Mouse (Mus musculus): ENCODE measurements around the gene Psma7. TPM values are rescaled to one million over a fixed set of nuclear protein-coding genes. Genes with fewer than 3 reads are reported as not detected.
A peak's percentile ranks its signal among the peaks of the same experiment; 100 is the strongest.

Psma7 gene
- polyA plus RNA-seq, 1 experiment, result 152 TPM

- TF ChIP-seq POLR2A (IDR thresholded peaks at IDR 0.05; ENCODE audit: low read depth, low read length) (no peak), CTCF (IDR thresholded peaks at IDR 0.05; ENCODE audit: extremely low read depth, insufficient read length, insufficient replicate concordance, low read depth, low read length) (no peak)
- 56% methylated on average over 5 of the region's 5 CpGs for WGBS
- Histone ChIP-seq H3K27me3 (ENCODE audit: control insufficient read depth, insufficient read depth, low read length) (no peaks in the 10 kb centered on the region), H3K27ac (ENCODE audit: insufficient read depth, low read depth, low read length) (peak overlapping the region; percentile 35; the same call in 1 of the 2 replicates), H3K4me3 (ENCODE audit: low read depth, low read length) (no peak overlapping the region), H3K4me1 (ENCODE audit: control insufficient read depth, insufficient read depth, insufficient read length, low read length) (peaks cover 11% of the 10 kb centered on the region; the same call in 1 of the 2 replicates), H3K36me3 (ENCODE audit: control insufficient read depth, insufficient read depth, low read length) (no peaks in the 10 kb centered on the region)
These were observed 36.4 kb downstream of the Psma7 start for GRCm38 (mm10) chr2:180005656-180006351.

DNA sequence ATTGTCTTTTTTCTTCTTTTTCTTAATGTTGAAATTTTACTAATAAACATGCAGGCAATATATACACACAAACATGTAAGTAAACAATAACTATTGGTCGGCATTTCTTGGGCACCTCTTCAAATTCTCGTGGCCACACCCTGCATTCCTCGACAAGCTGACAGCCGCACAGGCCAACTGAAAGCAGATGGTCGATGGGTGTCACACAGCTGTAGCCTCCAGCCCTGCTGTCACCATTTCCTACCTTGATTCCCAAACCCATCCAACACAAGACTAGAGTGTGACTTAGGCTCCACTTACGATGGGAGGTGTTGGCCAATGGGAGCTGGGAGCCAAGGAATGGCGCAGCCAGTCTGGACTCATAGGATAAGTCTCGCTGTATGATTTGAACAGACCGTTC, 40.6 kb downstream of the Psma7 start:
- TF ChIP-seq CTCF (IDR thresholded peaks at IDR 0.05; ENCODE audit: extremely low read depth, insufficient read length, insufficient replicate concordance, low read depth, low read length) (no peak), POLR2A (IDR thresholded peaks at IDR 0.05; ENCODE audit: low read depth, low read length) (no peak)
- Histone ChIP-seq H3K27ac (ENCODE audit: insufficient read depth, low read depth, low read length) (no peak overlapping the region), H3K4me1 (ENCODE audit: control insufficient read depth, insufficient read depth, insufficient read length, low read length) (peaks cover 9% of the 10 kb centered on the region; the same call in 1 of the 2 replicates), H3K27me3 (ENCODE audit: control insufficient read depth, insufficient read depth, low read length) (no peaks in the 10 kb centered on the region), H3K36me3 (ENCODE audit: control insufficient read depth, insufficient read depth, low read length) (no peaks in the 10 kb centered on the region), H3K4me3 (ENCODE audit: low read depth, low read length) (no peak overlapping the region)
- 59% methylated on average over 9 of the region's 9 CpGs for WGBS

DNA sequence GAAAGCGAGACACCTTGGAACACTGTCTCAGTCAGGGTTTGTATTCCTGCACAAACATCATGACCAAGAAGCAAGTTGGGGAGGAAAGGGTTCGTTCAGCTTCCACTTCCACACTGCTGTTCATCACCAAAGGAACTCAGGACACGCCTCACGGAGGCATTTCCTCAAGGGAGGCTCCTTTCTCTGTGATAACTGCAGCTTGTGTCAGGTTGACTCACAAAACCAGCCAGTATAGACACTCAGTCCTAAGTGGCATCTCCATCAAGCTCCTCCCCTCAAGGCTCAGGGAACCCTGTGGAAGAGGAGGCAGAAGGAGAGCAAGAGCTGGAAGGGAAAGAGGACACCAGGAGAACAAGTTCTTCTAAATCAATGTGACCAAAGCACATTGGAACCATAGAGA, 43.8 kb downstream of the Psma7 start:
- Histone ChIP-seq H3K4me3 (ENCODE audit: low read depth, low read length) (no peak overlapping the region), H3K27me3 (ENCODE audit: control insufficient read depth, insufficient read depth, low read length) (no peaks in the 10 kb centered on the region), H3K4me1 (ENCODE audit: control insufficient read depth, insufficient read depth, insufficient read length, low read length) (no peaks in the 10 kb centered on the region), H3K36me3 (ENCODE audit: control insufficient read depth, insufficient read depth, low read length) (no peaks in the 10 kb centered on the region), H3K27ac (ENCODE audit: insufficient read depth, low read depth, low read length) (no peak overlapping the region)
- WGBS, result 47% methylated on average over 4 of the region's 4 CpGs
- TF ChIP-seq POLR2A (IDR thresholded peaks at IDR 0.05; ENCODE audit: low read depth, low read length), result no peak
- TF ChIP-seq CTCF (IDR thresholded peaks at IDR 0.05; ENCODE audit: extremely low read depth, insufficient read length, insufficient replicate concordance, low read depth, low read length), result no peak

DNA sequence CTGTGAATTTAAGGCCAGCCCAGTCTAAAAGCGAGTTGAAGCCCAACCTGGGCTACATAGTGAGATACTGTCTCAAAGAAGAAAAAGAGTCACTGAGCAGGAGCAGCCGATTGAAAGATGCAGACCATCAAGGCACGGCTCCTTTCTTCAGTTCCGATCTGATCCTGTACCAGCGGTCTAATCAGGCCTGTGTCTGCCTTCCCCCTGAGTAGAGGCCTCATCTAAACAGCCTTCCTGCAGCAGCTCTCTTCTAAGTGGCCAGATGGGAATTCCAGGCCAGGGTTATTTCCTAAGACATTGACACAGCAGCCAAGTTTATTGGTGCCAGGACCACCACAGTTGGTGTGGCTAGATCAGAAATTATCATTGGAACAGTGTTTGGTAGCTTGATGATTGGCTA, 49.2 kb downstream of the Psma7 start:
- H3K4me1 ChIP-seq (ENCODE audit: control insufficient read depth, insufficient read depth, insufficient read length, low read length), result no peaks in the 10 kb centered on the region
- no peak overlapping the region for H3K4me3 ChIP-seq (ENCODE audit: low read depth, low read length)
- H3K36me3 ChIP-seq (ENCODE audit: control insufficient read depth, insufficient read depth, low read length), result no peaks in the 10 kb centered on the region
- 83% methylated on average over 5 of the region's 5 CpGs for WGBS
- no peaks in the 10 kb centered on the region for H3K27me3 ChIP-seq (ENCODE audit: control insufficient read depth, insufficient read depth, low read length)
- H3K27ac ChIP-seq (ENCODE audit: insufficient read depth, low read depth, low read length), result no peak overlapping the region
- TF ChIP-seq POLR2A (IDR thresholded peaks at IDR 0.05; ENCODE audit: low read depth, low read length) (no peak), CTCF (IDR thresholded peaks at IDR 0.05; ENCODE audit: extremely low read depth, insufficient read length, insufficient replicate concordance, low read depth, low read length) (no peak)

DNA sequence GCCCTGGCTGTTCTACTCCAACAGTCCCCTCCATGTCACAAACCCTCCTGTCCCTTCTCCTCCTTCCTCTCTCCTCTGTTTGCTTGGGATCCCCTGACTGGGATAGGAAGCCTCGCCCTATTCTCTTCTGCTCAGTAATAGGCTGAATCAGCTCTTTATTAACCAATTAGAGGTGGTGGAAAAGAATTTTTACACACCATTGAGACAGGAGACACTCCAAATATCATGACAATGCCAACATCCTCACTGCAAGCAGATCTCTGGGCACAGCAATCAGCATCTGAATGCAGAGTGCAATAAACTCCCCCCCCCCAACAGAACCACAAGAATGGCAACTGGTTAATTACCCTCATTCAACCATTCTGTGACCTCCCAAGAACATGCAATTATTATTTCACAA, 53.1 kb downstream of the Psma7 start:
- H3K4me3 ChIP-seq (ENCODE audit: low read depth, low read length), result no peak overlapping the region
- H3K27ac ChIP-seq (ENCODE audit: insufficient read depth, low read depth, low read length), result no peak overlapping the region
- no peaks in the 10 kb centered on the region for H3K4me1 ChIP-seq (ENCODE audit: control insufficient read depth, insufficient read depth, insufficient read length, low read length)
- H3K27me3 ChIP-seq (ENCODE audit: control insufficient read depth, insufficient read depth, low read length), result no peaks in the 10 kb centered on the region
- no peak for TF ChIP-seq CTCF (IDR thresholded peaks at IDR 0.05; ENCODE audit: extremely low read depth, insufficient read length, insufficient replicate concordance, low read depth, low read length)
- no peak for TF ChIP-seq POLR2A (IDR thresholded peaks at IDR 0.05; ENCODE audit: low read depth, low read length)
- 73% methylated on average over 1 of the region's 1 CpGs for WGBS
- no peaks in the 10 kb centered on the region for H3K36me3 ChIP-seq (ENCODE audit: control insufficient read depth, insufficient read depth, low read length)

- H3K27me3 ChIP-seq (ENCODE audit: control insufficient read depth, insufficient read depth, low read length), result no peaks in the 10 kb centered on the region
- H3K36me3 ChIP-seq (ENCODE audit: control insufficient read depth, insufficient read depth, low read length), result no peaks in the 10 kb centered on the region
- no peak overlapping the region for H3K27ac ChIP-seq (ENCODE audit: insufficient read depth, low read depth, low read length)
- 70% methylated on average over 10 of the region's 10 CpGs for WGBS
- TF ChIP-seq POLR2A (IDR thresholded peaks at IDR 0.05; ENCODE audit: low read depth, low read length), result no peak
- TF ChIP-seq CTCF (IDR thresholded peaks at IDR 0.05; ENCODE audit: extremely low read depth, insufficient read length, insufficient replicate concordance, low read depth, low read length), result no peak
- H3K4me1 ChIP-seq (ENCODE audit: control insufficient read depth, insufficient read depth, insufficient read length, low read length), result no peaks in the 10 kb centered on the region
- no peak overlapping the region for H3K4me3 ChIP-seq (ENCODE audit: low read depth, low read length)
These were observed 55.7 kb downstream of the Psma7 start for GRCm38 (mm10) chr2:179986437-179987022.

Other genes with a start within 250 kb of the Psma7 start
- gene Taf4, start 65.8 kb downstream of the Psma7 start, polyA plus RNA-seq (2012; rRNA removed), result 8.2 and 14.4 TPM in 2 replicates
- 10.7 and 23.7 TPM in 2 replicates for gene Lsm14b, start 17.4 kb downstream of the Psma7 start, polyA plus RNA-seq (2012; rRNA removed)
- 4.0 and 7.7 TPM in 2 replicates for gene Ss18l1, start 76 bp upstream of the Psma7 start, polyA plus RNA-seq (2012; rRNA removed)
- gene Mtg2, start 28.2 kb upstream of the Psma7 start, polyA plus RNA-seq (2012; rRNA removed), result 6.3 and 10.2 TPM in 2 replicates
- 0.06 and 0.08 TPM in 2 replicates for gene Hrh3, start 62.1 kb upstream of the Psma7 start, polyA plus RNA-seq (2012; rRNA removed)
- 14.1 and 18.1 TPM in 2 replicates for gene Osbpl2, start 76.9 kb upstream of the Psma7 start, polyA plus RNA-seq (2012; rRNA removed)
- 103 and 148 TPM in 2 replicates for gene Adrm1, start 129.1 kb upstream of the Psma7 start, polyA plus RNA-seq (2012; rRNA removed)
- 36.0 and 41.7 TPM in 2 replicates for gene Lama5, start 183.4 kb upstream of the Psma7 start, polyA plus RNA-seq (2012; rRNA removed)
- 2,052 and 2,413 TPM in 2 replicates for gene Rps21, start 214.9 kb upstream of the Psma7 start, polyA plus RNA-seq (2012; rRNA removed)
- 15.3 and 32.0 TPM in 2 replicates for gene Cables2, start 231.1 kb upstream of the Psma7 start, polyA plus RNA-seq (2012; rRNA removed)
- 1.2 and 1.6 TPM in 2 replicates for gene Rbbp8nl, start 247.4 kb upstream of the Psma7 start, polyA plus RNA-seq (2012; rRNA removed)

All from small intestine, adult 2 months (tissue).